Mouse (Mus musculus) adrenal gland, postnatal 0 days (tissue): ENCODE measurements around the gene Zfp954. TPM values are rescaled to one million over a fixed set of nuclear protein-coding genes. Genes with fewer than 3 reads are reported as not detected.

Experiments
- polyA plus RNA-seq: library from polyadenylated mRNA; unstranded; fragments of >200 nt; fragmentation: Nextera tagmentation; extraction: Ambion mirVana; gene quantifications from 2 replicates; pipeline ENCODE4 v1.2.1, GENCODE M21; 2015

Zfp954 gene
- 10.6 and 12.9 TPM in 2 replicates for polyA plus RNA-seq

DNA sequence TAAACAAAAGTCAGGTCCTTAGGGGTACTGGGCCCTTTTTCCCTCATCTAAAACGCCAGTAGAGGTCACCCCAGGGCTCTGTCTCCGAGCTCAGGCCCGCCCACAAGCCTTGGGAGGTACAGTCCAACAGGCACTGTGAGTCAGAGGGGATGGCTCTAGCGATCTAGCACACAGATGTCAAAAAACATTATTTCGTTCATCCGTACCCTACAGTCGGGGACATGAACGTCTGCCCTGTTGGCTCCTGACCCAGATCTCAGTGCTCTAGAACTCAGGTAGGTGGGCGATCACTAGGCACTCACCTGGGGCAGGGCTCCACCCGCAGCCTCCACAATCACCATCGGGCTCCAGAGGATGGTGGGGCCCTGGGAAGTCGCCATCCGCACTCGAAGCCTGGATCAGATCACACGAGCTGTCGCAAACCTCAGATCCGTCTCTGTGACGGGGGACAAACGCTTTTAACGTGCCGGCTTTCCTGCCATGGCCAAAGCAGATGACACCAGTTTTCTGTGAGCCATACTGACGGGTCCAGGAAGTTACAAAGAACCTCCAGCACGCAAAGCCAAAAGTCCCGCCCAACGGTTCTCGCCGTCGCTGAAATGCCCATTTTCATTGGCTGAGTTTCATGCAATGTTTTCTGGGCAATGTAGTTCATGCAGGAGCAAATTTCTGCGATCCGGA is at the start of gene Zfp954:
TSS of gene Zfp954 (minus strand) at position 568 of the 681 bp plus-strand sequence.

DNA sequence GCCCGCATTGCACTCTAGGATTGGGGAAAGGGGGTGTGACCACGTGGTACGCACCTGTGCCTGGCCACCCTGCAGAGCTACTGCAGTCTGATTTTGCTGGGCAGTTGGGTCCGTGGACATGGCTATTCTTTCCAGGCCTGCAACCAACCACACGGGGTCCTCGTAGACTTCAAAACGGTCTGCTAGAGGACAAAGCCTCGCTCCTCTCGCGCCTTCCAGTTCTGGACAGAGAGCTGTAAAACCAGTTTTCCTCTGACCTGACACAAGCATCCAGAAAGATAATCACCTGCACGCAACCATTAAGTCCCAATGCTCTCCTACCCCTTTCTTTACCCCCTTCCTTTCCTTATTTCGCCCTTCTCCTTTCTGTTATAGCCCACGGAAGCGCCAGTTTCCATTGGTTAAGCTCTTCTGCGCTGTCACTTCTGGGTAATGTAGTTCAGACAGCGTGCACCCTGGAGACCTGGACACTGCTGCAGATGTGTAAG is 15.1 kb upstream of the Zfp954 start, which contains the start of gene Zfp773:
TSS of gene Zfp773 (minus strand) at position 377 of the 488 bp plus-strand sequence.

Other genes starting within 250 kb of the Zfp954 start
- gene Aurkc, start 126.2 kb downstream of the Zfp954 start, polyA plus RNA-seq, result not detected in 2 replicates
- 0.51 and 0.90 TPM in 2 replicates for gene Zfp773, start 15.3 kb upstream of the Zfp954 start, polyA plus RNA-seq
- gene Zfp418, start 49.8 kb upstream of the Zfp954 start, polyA plus RNA-seq, result 0.79 and 1.1 TPM in 2 replicates
- 3.7 and 3.8 TPM in 2 replicates for gene Zfp772, start 88.5 kb upstream of the Zfp954 start, polyA plus RNA-seq
- gene Vmn2r29, start 125.8 kb upstream of the Zfp954 start, polyA plus RNA-seq, result 0.20 and 0.47 TPM in 2 replicates
- gene Gm45844, start 156.8 kb upstream of the Zfp954 start, polyA plus RNA-seq, result 2.6 and 4.2 TPM in 2 replicates
- gene Clcn4, start 179.4 kb upstream of the Zfp954 start, polyA plus RNA-seq, result 46.6 and 52.5 TPM in 2 replicates
- gene Vmn2r30, start 216.1 kb upstream of the Zfp954 start, polyA plus RNA-seq, result 0.03 and 0.11 TPM in 2 replicates